Mouse (Mus musculus): ENCODE results near the gene Rabl2. TPM values are rescaled to one million over a fixed set of nuclear protein-coding genes. Genes with fewer than 3 reads are reported as not detected.

Rabl2 gene
- total RNA-seq (2015) (14.3 and 17.1 TPM in 2 replicates), total RNA-seq (2017) (7.4 and 11.2 TPM in 2 replicates)

GRCm38 (mm10) chr15:89591723-89592455, at the start of gene Rabl2:
Gene Rabl2, minus strand, starts transcription at chr15:89591923.
- peak; percentile 97 for ATAC-seq (replicated peaks; ENCODE audit: poor library complexity)

GRCm38 (mm10) chr15:89623626-89623959, 31.9 kb upstream of the Rabl2 start:
- peak; percentile 93 for ATAC-seq (replicated peaks; ENCODE audit: poor library complexity)

DNA sequence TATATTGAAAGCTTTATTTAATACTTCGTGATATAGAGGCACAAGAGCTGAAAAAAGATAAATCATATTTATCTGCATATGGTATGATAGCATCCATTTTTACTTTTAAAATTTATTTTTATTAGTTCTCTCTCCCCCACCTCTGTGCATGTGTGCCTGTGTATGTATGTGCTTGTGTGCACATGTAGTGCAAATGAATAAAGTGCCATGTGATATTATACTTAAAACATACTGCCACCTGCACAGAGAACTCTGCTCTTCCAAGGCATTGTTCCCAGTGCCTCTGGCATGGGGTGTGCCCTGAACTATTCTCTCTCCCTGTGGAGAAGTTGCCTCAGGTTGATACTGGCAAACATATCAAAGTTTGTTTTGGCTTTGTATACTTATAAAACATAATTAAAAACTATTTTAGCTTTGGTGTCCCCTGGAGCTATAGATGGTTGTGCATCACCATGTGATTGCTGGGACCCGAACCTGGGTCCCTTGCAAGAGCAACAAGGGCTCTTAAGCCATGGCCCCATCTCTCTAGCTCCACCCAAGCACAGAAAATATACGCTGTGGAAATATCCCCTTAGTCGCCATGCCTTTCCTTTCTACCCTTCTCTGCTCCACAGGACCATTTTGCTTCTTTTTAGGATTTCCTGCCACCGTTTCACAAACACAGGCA, 31.4 kb upstream of the Rabl2 start:
- ATAC-seq (replicated peaks; ENCODE audit: poor library complexity) = no peak; the same call in 1 of the 2 replicates

- peak; percentile 89 for ATAC-seq (replicated peaks; ENCODE audit: poor library complexity)
Measured at GRCm38 (mm10) chr15:89622312-89622958, 30.7 kb upstream of the Rabl2 start.

GRCm38 (mm10) chr15:89607888-89608287, 16.2 kb upstream of the Rabl2 start:
- ATAC-seq (replicated peaks; ENCODE audit: poor library complexity) = peak; percentile 80

DNA sequence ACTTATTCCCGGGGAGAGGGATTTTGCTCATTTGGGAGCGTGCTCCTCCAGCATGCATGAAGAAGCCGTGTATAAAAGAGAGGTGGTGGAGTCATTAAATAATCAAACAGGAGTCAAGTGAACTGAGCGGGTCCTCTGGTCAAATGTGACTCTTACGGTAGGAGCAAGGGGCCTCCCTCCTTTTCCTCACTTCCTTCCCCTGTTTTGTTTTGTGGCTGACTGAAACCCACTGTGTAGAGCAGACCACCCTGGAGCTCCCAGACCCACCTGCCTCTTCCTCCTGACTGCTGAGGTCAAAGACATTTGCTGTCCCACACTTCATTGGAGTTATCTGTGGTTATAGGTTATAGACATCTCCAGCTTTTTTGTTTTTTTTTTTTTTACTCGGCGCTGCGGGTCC, 15.8 kb upstream of the Rabl2 start:
- ATAC-seq (replicated peaks; ENCODE audit: poor library complexity) = peak; percentile 41; the same call in 1 of the 2 replicates

- peak; percentile 63 for ATAC-seq (replicated peaks; ENCODE audit: poor library complexity)
Measured at GRCm38 (mm10) chr15:89605822-89606570, 14.3 kb upstream of the Rabl2 start.

DNA sequence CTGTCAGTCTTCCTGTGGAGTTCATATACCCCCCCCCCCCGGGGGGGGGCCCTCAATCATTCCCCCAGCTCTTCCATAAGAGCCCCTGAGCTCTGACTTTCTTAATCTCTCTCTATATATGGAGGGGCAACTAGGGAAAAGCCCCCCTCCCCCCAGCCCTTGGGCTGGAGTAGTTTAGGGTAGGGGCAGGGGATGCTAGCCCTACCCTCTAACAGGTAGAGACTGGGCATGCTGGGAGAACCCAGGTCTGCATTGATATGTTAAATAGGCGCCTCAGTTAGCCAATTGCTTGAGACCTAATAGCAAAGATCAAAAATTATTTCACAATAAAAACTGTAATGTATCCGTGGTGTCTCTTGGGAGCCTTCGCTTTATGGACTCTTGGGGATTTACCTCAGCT, 825 bp upstream of the Rabl2 start:
- no peak for ATAC-seq (replicated peaks; ENCODE audit: poor library complexity)

DNA sequence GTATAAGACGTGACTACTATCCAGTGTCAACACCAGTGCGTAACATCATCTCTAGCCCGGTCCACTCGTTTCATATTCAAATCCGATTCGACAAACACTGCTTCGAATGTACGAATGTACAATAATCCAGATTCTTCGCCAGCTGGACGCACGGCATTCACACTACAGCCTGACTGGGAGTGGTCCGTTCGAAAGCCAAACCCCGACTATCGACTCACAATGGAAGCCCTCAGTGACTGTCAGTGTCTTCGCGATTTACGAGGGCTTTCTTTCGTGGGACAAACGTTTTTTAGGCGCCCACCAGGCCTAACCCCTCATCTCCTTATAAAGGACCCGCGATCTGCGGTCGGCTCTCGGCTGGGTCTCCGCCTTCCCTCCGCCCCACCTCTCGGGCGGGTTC, 406 bp downstream of the Rabl2 start:
- ATAC-seq (replicated peaks; ENCODE audit: poor library complexity) = peak; percentile 12

DNA sequence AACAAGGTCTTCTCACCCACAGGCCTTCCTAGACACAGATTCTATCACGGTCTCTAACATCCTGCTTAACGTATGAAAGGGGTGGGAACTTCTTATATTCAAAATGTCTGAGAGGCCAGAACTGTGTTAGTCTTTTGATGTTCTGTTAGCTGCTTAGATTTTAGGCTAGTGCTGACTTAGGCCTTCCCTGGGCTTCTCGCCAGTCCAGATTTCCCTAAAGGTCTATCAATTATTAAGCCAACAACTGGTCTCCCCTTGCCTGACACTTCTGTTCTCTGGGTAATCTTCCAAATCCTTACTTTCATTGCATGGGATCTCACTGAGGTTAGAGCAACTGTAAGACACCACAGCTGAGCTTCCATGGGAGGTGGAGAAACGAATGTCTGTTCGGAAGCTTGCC, 2.6 kb downstream of the Rabl2 start:
- no peak for ATAC-seq (replicated peaks; ENCODE audit: poor library complexity)

DNA sequence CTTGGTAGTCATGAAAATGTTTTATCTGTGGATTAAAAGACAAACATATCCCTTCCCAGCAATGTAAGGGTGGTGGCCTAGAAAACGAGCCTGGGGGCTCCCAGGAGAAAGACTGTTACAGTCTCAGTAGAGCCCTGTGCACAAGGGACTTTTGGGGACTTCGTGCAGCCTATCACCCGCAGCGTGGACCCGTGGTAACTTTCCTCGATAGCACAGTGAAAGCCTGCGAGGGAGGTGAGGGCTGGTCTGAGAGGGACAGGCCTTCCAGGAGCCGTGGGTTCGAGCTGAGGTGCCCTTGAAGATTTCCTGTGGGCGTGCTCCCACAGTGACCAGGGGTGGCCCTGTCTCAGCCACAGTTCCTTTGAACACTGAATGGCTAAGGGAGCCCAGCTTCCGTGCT, 6.1 kb downstream of the Rabl2 start:
- no peak for ATAC-seq (replicated peaks; ENCODE audit: poor library complexity)

GRCm38 (mm10) chr15:89585101-89585500, 6.6 kb downstream of the Rabl2 start:
- peak; percentile 43 for ATAC-seq (replicated peaks; ENCODE audit: poor library complexity)

- ATAC-seq (replicated peaks; ENCODE audit: poor library complexity) = no peak
Measured at GRCm38 (mm10) chr15:89582494-89582893, 9.2 kb downstream of the Rabl2 start.

- peak; percentile 55 for ATAC-seq (replicated peaks; ENCODE audit: poor library complexity)
Measured at GRCm38 (mm10) chr15:89572147-89572546, 19.6 kb downstream of the Rabl2 start.

GRCm38 (mm10) chr15:89568114-89568513, 23.6 kb downstream of the Rabl2 start, which contains the start of gene Acr:
Gene Acr, plus strand, starts transcription at chr15:89568326.
- no peak for ATAC-seq (replicated peaks; ENCODE audit: poor library complexity)

- ATAC-seq (replicated peaks; ENCODE audit: poor library complexity) = peak; percentile 27; the same call in 1 of the 2 replicates
Measured at GRCm38 (mm10) chr15:89559202-89559731, 32.5 kb downstream of the Rabl2 start.

GRCm38 (mm10) chr15:89557996-89558390, 33.7 kb downstream of the Rabl2 start:
- ATAC-seq (replicated peaks; ENCODE audit: poor library complexity) = no peak

DNA sequence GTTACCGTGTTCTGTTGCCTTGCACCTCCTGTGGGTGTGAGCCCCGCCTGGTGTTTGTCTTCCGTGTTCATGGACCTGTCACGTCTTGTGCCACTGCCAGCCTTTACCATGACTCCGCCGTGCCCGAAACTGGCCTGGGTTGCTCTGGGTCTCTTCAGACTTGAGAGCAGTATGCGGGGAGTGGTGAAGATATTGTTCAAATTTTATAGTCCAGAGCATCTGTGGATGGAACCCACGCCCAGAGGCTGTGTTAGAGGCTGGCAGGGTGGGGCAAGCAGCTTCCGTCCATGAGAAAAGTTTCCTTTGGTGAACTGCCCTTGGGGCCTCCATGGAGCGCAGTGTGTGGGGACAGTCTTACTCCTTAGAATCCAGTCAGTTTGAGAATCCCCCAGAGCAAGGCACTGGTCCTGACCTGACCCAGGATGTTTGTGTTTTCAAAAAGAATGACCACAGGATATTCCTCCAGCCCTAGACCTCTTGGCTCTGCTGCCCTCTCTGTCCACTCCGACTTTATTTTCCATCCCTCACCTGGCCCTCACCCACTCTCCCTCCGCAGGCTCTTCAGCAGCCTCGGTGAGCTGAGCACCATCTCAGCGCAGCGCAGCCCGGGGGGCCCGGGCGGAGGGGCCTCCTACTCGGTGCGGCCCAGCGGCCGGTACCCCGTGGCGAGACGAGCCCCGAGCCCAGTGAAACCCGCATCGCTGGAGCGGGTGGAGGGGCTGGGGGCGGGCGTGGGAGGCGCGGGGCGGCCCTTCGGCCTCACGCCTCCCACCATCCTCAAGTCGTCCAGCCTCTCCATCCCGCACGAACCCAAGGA, 34.3 kb downstream of the Rabl2 start:
- ATAC-seq (replicated peaks; ENCODE audit: poor library complexity) = no peak

- no peak for ATAC-seq (replicated peaks; ENCODE audit: poor library complexity)
Measured at GRCm38 (mm10) chr15:89556401-89557178, 35.1 kb downstream of the Rabl2 start.
